Mouse (Mus musculus): Measurements from ENCODE around the gene Tsc22d3.

DNA sequence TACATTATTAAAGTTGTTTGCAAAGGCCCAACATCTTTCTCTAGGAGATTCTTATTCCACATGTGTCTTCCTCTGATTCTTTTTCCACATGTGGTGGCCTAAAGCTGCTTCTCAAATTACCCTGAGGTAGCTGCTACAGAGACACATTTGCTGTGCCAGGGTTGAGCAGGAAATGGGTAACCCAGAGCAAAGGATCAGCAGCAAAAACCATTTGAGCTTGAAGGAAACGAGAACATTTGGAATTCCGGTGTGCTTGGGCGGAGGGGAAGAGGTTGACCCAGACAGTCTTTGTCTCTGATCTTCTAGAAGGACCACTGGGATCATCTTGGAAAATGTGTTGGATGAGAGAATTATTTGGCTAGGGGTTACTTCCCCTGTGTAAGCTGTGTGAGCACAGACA lies 24.8 kb downstream of the Tsc22d3 start:
- TF ChIP-seq CTCF (IDR thresholded peaks at IDR 0.05; ENCODE audit: low read depth) (no peak), EP300 (IDR thresholded peaks at IDR 0.05; ENCODE audit: low read depth) (no peak)

All from heart, postnatal 0 days (tissue).